Mouse (Mus musculus): ENCODE data around the gene Rapgefl1. TPM values are rescaled to one million over a fixed set of nuclear protein-coding genes. Genes with fewer than 3 reads are reported as not detected.

Rapgefl1 gene
- total and polyA plus RNA-seq, 3 experiments = 0.08 to 0.29 TPM; not detected in 1

GRCm38 (mm10) chr11:98873900-98874299 lies 37.3 kb downstream of the Rapgefl1 start:
- H3K9me3 ChIP-seq (replicated peaks; ENCODE audit: low read length) = no peaks in the 10 kb centered on the region
- in situ Hi-C loops (cut with MboI; ENCODE audit: low pct_ligation_motif_present, low pct_unique_long_range_greater_than_20kb, low sequenced_read_pairs) = no loop called here
- no peak overlapping the region for H3K4me2 ChIP-seq (ENCODE audit: insufficient read depth, low read depth, poor library complexity, severe bottlenecking)
- no peak overlapping the region for H3K27ac ChIP-seq (ENCODE audit: insufficient read depth, low read depth)
- peaks cover 22 to 75% of the 10 kb centered on the region in 2 experiments for H3K36me3 ChIP-seq (replicated peaks in 1 of 2; ENCODE audit: control insufficient read depth in 1 of 2, insufficient read depth in 1 of 2, low read length in 1 of 2)
- TF ChIP-seq MEF2A (IDR thresholded peaks at IDR 0.05; ENCODE audit: borderline replicate concordance, low read depth, low read length) = no peak
- TF ChIP-seq NELFE (IDR thresholded peaks at IDR 0.05; ENCODE audit: low read depth, low read length) = no peak
- no peak for TF ChIP-seq RCOR1 (conservative IDR thresholded peaks at IDR 0.05; ENCODE audit: low read depth, low read length)
- no peak for TF ChIP-seq PAX5 (IDR thresholded peaks at IDR 0.05; ENCODE audit: low read length)
- no peak for TF ChIP-seq NRF1 (IDR thresholded peaks at IDR 0.05; ENCODE audit: low read depth, low read length)
- no peak for TF ChIP-seq CHD1 (IDR thresholded peaks at IDR 0.05; ENCODE audit: low read depth, low read length)
- TF ChIP-seq ETS1 (conservative IDR thresholded peaks at IDR 0.05; ENCODE audit: low read depth, low read length) = no peak
- TF ChIP-seq UBTF (IDR thresholded peaks at IDR 0.05; ENCODE audit: low read depth, low read length) = no peak
- TF ChIP-seq ZMIZ1 (IDR thresholded peaks at IDR 0.05; ENCODE audit: low read depth, low read length) = no peak
- no peaks in the 10 kb centered on the region for H3K27me3 ChIP-seq (replicated peaks)
- no peak for DNase-seq (ENCODE audit: extremely low read depth)
- H3K79me2 ChIP-seq (replicated peaks; ENCODE audit: control insufficient read depth, extremely low read depth, insufficient read depth, poor library complexity, severe bottlenecking) = peaks cover 20% of the 10 kb centered on the region
- H3K9ac ChIP-seq (ENCODE audit: insufficient read depth, low read depth) = no peak overlapping the region
- no peak overlapping the region for H3K4me3 ChIP-seq (replicated peaks in 1 of 3; ENCODE audit: low read depth in 2 of 3, low read length in 2 of 3, poor library complexity in 1 of 3)
- H3K4me1 ChIP-seq (ENCODE audit: control insufficient read depth in 1 of 2, insufficient read depth in 2 of 2) = no peaks in the 10 kb centered on the region
- dilution Hi-C loops (cut with MboI; ENCODE audit: extremely low pct_ligation_motif_present, extremely low pct_unique_long_range_greater_than_20kb, low sequenced_read_pairs) = no loop called here

- H3K36me3 ChIP-seq (replicated peaks in 1 of 2; ENCODE audit: control insufficient read depth in 1 of 2, insufficient read depth in 1 of 2, low read length in 1 of 2) = peaks cover 12 to 64% of the 10 kb centered on the region in 2 experiments
- in situ Hi-C loops (cut with MboI; ENCODE audit: low pct_ligation_motif_present, low pct_unique_long_range_greater_than_20kb, low sequenced_read_pairs) = no loop called here
These were observed 40.4 kb downstream of the Rapgefl1 start for GRCm38 (mm10) chr11:98877001-98877400.

GRCm38 (mm10) chr11:98887703-98888102 lies 51.1 kb downstream of the Rapgefl1 start:
- H3K9me3 ChIP-seq (replicated peaks; ENCODE audit: low read length) = no peaks in the 10 kb centered on the region
- no peak overlapping the region for H3K27ac ChIP-seq (ENCODE audit: insufficient read depth, low read depth)
- peaks cover 0 to 4% of the 10 kb centered on the region in 2 experiments; a peak in 1 of 4 replicates for H3K4me1 ChIP-seq (ENCODE audit: control insufficient read depth in 1 of 2, insufficient read depth in 2 of 2)
- no peak for TF ChIP-seq CTCF (conservative IDR thresholded peaks at IDR 0.05 in 1 of 2, IDR thresholded peaks at IDR 0.05 in 1 of 2; ENCODE audit: low read depth in 2 of 2, low read length in 2 of 2)
- no peak for TF ChIP-seq SIN3A (IDR thresholded peaks at IDR 0.05; ENCODE audit: low read length)
- TF ChIP-seq MEF2A (IDR thresholded peaks at IDR 0.05; ENCODE audit: borderline replicate concordance, low read depth, low read length) = no peak
- TF ChIP-seq IRF4 (IDR thresholded peaks at IDR 0.05; ENCODE audit: low read depth, low read length) = no peak
- TF ChIP-seq NRF1 (IDR thresholded peaks at IDR 0.05; ENCODE audit: low read depth, low read length) = no peak
- no peak for TF ChIP-seq CHD2 (IDR thresholded peaks at IDR 0.05; ENCODE audit: low read length)
- TF ChIP-seq RAD21 (IDR thresholded peaks at IDR 0.05; ENCODE audit: low read depth, low read length) = no peak
- no peak for TF ChIP-seq KAT2A (IDR thresholded peaks at IDR 0.05; ENCODE audit: insufficient replicate concordance, low read length)
- in situ Hi-C loops (cut with MboI; ENCODE audit: low pct_ligation_motif_present, low pct_unique_long_range_greater_than_20kb, low sequenced_read_pairs) (no loop called here), dilution Hi-C loops (cut with MboI; ENCODE audit: extremely low pct_ligation_motif_present, extremely low pct_unique_long_range_greater_than_20kb, low sequenced_read_pairs) (no loop called here)
- no peaks in the 10 kb centered on the region for H3K27me3 ChIP-seq (replicated peaks)
- no peak overlapping the region for H3K9ac ChIP-seq (ENCODE audit: insufficient read depth, low read depth)
- H3K36me3 ChIP-seq (replicated peaks in 1 of 2; ENCODE audit: control insufficient read depth in 1 of 2, insufficient read depth in 1 of 2, low read length in 1 of 2) = peaks cover 67 to 90% of the 10 kb centered on the region in 2 experiments
- 0 out of 2 replicates have a peak, but pooled peaks cover under 1% of the 10 kb centered on the region for H3K79me2 ChIP-seq (replicated peaks; ENCODE audit: control insufficient read depth, extremely low read depth, insufficient read depth, poor library complexity, severe bottlenecking)
- no peak overlapping the region for H3K4me3 ChIP-seq (replicated peaks in 1 of 3; ENCODE audit: low read depth in 2 of 3, low read length in 2 of 3, poor library complexity in 1 of 3)
- no peak for DNase-seq (ENCODE audit: extremely low read depth)
- H3K4me2 ChIP-seq (ENCODE audit: insufficient read depth, low read depth, poor library complexity, severe bottlenecking) = no peak overlapping the region

More at GRCm38 (mm10) chr11:98877001-98877400, 40.4 kb downstream of the Rapgefl1 start:
- dilution Hi-C loops (cut with MboI; ENCODE audit: extremely low pct_ligation_motif_present, extremely low pct_unique_long_range_greater_than_20kb, low sequenced_read_pairs) = no loop called here
- Histone ChIP-seq H3K27ac (ENCODE audit: insufficient read depth, low read depth) (no peak overlapping the region), H3K4me3 (replicated peaks in 1 of 3; ENCODE audit: low read depth in 2 of 3, low read length in 2 of 3, poor library complexity in 1 of 3) (no peak overlapping the region), H3K4me1 (ENCODE audit: control insufficient read depth in 1 of 2, insufficient read depth in 2 of 2) (no peaks in the 10 kb centered on the region), H3K79me2 (replicated peaks; ENCODE audit: control insufficient read depth, extremely low read depth, insufficient read depth, poor library complexity, severe bottlenecking) (peaks cover 29% of the 10 kb centered on the region), H3K9me3 (replicated peaks; ENCODE audit: low read length) (no peaks in the 10 kb centered on the region), H3K4me2 (ENCODE audit: insufficient read depth, low read depth, poor library complexity, severe bottlenecking) (no peak overlapping the region), H3K27me3 (replicated peaks) (no peaks in the 10 kb centered on the region), H3K9ac (ENCODE audit: insufficient read depth, low read depth) (no peak overlapping the region)
- DNase-seq (ENCODE audit: extremely low read depth) = no peak
- no peak for TF ChIP-seq MYC (IDR thresholded peaks at IDR 0.05; ENCODE audit: low read depth, low read length)
- no peak for TF ChIP-seq POLR2AphosphoS2 (IDR thresholded peaks at IDR 0.05; ENCODE audit: low read depth, low read length)
- no peak for TF ChIP-seq MXI1 (IDR thresholded peaks at IDR 0.05; ENCODE audit: low read depth, low read length)
- no peak for TF ChIP-seq HCFC1 (IDR thresholded peaks at IDR 0.05; ENCODE audit: low read depth, low read length)
- TF ChIP-seq UBTF (IDR thresholded peaks at IDR 0.05; ENCODE audit: low read depth, low read length) = no peak
- TF ChIP-seq RAD21 (IDR thresholded peaks at IDR 0.05; ENCODE audit: low read depth, low read length) = no peak
